Mouse (Mus musculus): ENCODE data around the gene Olfr1226. TPM values are rescaled to one million over a fixed set of nuclear protein-coding genes. Genes with fewer than 3 reads are reported as not detected.
"Not testable (repeated sequence)": the region's sequence is repeated elsewhere in the genome, so short reads cannot be mapped to it uniquely, and the experiment has no call there.

Olfr1226 gene
- 0.02 TPM in 1 of 2 replicates, not detected in the other for polyA plus RNA-seq (2012; rRNA removed)

DNA sequence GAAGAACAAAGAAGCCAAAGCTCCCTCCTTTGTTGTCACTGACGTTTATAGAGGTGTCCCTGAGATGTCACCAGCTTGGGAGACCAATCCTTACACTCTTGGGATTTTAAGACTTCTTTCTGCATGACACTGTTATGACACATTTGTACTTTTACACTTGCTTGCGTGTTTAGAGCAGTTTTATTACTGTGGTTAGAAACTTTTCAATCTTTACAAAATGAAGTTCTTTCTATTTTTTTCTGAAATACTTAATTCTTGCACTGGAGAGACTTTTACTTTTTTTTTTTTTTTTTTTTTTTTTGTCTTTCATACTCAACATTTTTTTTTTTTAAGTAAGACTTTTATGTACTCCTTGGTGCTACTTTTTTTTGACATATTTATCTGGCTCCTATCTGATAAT, at the start of gene Olfr1226:
Gene Olfr1226, minus strand, starts transcription at position 101 of the 400 bp plus-strand sequence.
- DNase-seq (ENCODE audit: extremely low spot score in 1 of 2, low spot score in 1 of 2): no peak

DNA sequence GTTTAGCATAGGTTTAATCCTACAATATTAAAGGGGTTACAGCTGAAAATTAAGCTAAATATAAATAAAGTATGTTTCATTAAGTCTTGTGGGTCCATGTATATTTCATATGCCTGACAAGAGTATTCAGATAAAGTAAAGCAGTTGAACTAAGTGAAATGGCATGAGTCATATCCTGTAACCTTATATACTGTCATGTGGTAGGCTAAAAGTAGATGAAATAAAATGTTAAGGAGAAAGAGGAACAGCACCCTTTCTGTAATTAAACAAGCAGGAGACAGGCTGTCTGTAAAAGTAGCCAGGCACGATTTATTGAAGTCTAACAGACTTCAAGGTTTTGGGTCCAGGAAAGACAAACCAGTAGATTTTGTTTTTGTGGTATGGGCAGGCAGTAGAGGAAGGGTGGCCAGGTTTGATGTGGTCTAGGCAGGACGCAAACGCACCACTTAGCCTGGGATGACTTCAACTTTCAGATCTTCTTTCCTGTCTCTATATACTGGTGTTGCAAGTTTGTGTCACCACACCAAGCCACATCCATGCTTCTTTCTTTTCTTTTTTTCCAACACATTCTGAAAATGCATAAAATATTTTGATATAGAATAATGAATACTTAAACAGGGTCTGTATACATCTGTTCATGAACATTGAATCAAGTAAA, 3.4 kb downstream of the Olfr1226 start:
- no peak for DNase-seq (ENCODE audit: extremely low spot score in 1 of 2, low spot score in 1 of 2)

DNA sequence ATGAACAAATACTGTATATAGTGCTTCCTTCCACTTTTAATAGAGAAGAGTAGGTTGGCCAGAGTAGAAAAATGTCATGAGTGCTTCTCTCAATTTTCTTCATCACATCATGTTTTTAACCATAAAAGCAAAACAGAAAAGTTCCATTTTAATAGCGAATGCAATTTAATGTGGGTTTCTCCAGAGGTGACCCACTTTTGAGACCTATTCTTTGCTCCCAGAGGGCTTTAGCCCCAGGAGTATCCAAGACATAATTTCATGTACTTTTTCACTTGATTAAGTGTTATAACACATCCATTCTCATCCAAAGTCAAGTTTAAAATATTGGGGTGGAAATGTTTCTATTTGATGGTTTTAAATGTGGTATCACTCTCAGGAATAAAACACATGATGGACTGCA, 25.3 kb downstream of the Olfr1226 start, which contains the start of gene Olfr1225:
Gene Olfr1225, minus strand, starts transcription at position 101 of the 400 bp plus-strand sequence.
- DNase-seq (ENCODE audit: extremely low spot score in 1 of 2, low spot score in 1 of 2): no peak

DNA sequence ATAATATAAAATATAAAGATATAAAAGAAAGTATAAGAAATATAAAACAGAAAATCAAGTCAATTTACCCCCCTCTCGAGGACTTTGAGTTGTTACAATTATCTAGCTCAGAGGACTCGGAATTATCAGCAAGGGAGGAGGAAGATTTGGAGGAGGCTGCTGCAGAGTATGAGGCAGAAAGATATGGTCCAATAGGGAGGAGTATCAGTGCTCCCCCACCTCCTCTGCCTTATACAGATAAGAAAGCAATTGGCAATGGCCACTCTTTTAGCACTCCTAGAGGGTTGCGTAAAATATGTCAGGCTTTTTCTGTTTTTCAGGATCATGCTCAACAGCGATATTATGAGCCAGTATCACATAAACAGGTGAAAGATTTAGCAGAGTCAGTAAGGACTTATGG, 35.1 kb downstream of the Olfr1226 start:
- not testable (repeated sequence) for DNase-seq (ENCODE audit: extremely low spot score in 1 of 2, low spot score in 1 of 2)

DNA sequence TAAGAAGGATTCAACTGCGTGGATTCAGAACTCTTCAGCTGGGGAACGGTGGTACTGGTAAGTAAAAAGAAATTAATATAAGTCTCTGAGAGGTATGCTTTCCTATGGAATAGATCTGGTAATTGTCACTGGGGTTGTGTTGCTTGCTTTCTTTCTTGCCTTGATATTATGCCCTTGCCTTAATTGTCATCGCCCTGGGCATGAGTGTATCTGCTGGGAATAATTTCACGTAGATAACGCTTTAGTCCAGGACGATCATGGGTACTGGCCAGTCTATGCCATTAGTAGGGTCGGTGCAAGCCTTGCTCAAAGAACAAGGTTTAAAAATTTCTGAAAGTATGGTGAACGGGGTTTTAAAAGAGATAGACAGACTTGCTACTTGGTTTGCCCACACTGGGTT, 35.9 kb downstream of the Olfr1226 start, which contains the start of gene Olfr1224-ps1:
Gene Olfr1224-ps1, minus strand, starts transcription at position 101 of the 400 bp plus-strand sequence.
- not testable (repeated sequence) for DNase-seq (ENCODE audit: extremely low spot score in 1 of 2, low spot score in 1 of 2)

DNA sequence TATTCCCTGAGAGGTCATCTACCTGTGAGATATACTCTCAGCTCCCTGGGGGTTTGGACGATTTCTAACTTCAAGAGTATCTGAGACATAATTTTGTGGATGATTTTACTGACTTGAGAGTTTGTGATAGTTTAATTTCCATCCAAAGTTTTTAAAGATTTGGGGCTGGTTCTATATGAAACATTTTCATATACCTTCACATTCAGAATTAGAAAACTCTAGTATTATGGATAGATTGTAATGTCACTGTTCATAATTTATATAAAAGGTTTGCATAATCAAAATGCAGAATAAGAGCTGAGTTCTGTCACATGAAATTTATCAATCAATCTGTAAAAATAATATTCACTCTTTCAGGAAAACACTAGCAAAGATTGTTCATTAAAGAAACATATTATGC, 48.4 kb downstream of the Olfr1226 start, which contains the start of gene Olfr1223:
Gene Olfr1223, minus strand, starts transcription at position 101 of the 400 bp plus-strand sequence.
- DNase-seq (ENCODE audit: extremely low spot score in 1 of 2, low spot score in 1 of 2): no peak

Other genes with a start within 250 kb of the Olfr1226 start
- not detected in 2 replicates for gene Olfr1212, start 246.1 kb downstream of the Olfr1226 start, polyA plus RNA-seq (2012; rRNA removed)
- not detected in 2 replicates for gene Gm13762, start 219.8 kb downstream of the Olfr1226 start, polyA plus RNA-seq (2012; rRNA removed)
- gene Olfr1214, start 207.4 kb downstream of the Olfr1226 start, polyA plus RNA-seq (2012; rRNA removed): not detected in 2 replicates
- gene Olfr1215, start 193.1 kb downstream of the Olfr1226 start, polyA plus RNA-seq (2012; rRNA removed): not detected in 2 replicates
- gene Olfr1216, start 181.7 kb downstream of the Olfr1226 start, polyA plus RNA-seq (2012; rRNA removed): not detected in 2 replicates
- 0.15 TPM in 1 of 2 replicates, not detected in the other for gene Olfr1217, start 168.0 kb downstream of the Olfr1226 start, polyA plus RNA-seq (2012; rRNA removed)
- not detected in 2 replicates for gene Olfr1218, start 138.9 kb downstream of the Olfr1226 start, polyA plus RNA-seq (2012; rRNA removed)
- not detected in 2 replicates for gene Olfr1219, start 116.5 kb downstream of the Olfr1226 start, polyA plus RNA-seq (2012; rRNA removed)
- not detected in 2 replicates for gene Olfr1220, start 93.2 kb downstream of the Olfr1226 start, polyA plus RNA-seq (2012; rRNA removed)
- not detected in 2 replicates for gene Olfr1221, start 82.8 kb downstream of the Olfr1226 start, polyA plus RNA-seq (2012; rRNA removed)
- not detected in 2 replicates for gene Olfr1222, start 67.0 kb downstream of the Olfr1226 start, polyA plus RNA-seq (2012; rRNA removed)
- gene Olfr1223, start 48.5 kb downstream of the Olfr1226 start, polyA plus RNA-seq (2012; rRNA removed): not detected in 2 replicates
- not detected in 2 replicates for gene Olfr1224-ps1, start 36.0 kb downstream of the Olfr1226 start, polyA plus RNA-seq (2012; rRNA removed)
- gene Olfr1225, start 25.4 kb downstream of the Olfr1226 start, polyA plus RNA-seq (2012; rRNA removed): not detected in 2 replicates
- 0.12 TPM in 1 of 2 replicates, not detected in the other for gene Olfr1228, start 54.0 kb upstream of the Olfr1226 start, polyA plus RNA-seq (2012; rRNA removed)
- not detected in 2 replicates for gene Olfr1229, start 88.0 kb upstream of the Olfr1226 start, polyA plus RNA-seq (2012; rRNA removed)
- not detected in 2 replicates for gene Olfr1230, start 97.2 kb upstream of the Olfr1226 start, polyA plus RNA-seq (2012; rRNA removed)
- gene Olfr1231, start 107.0 kb upstream of the Olfr1226 start, polyA plus RNA-seq (2012; rRNA removed): not detected in 2 replicates
- not detected in 2 replicates for gene Olfr1232, start 129.6 kb upstream of the Olfr1226 start, polyA plus RNA-seq (2012; rRNA removed)
- not detected in 2 replicates for gene Olfr1233, start 142.3 kb upstream of the Olfr1226 start, polyA plus RNA-seq (2012; rRNA removed)
- not detected in 2 replicates for gene Olfr1234, start 164.8 kb upstream of the Olfr1226 start, polyA plus RNA-seq (2012; rRNA removed)
- not detected in 2 replicates for gene Olfr1238, start 209.6 kb upstream of the Olfr1226 start, polyA plus RNA-seq (2012; rRNA removed)
- gene Olfr1239, start 220.4 kb upstream of the Olfr1226 start, polyA plus RNA-seq (2012; rRNA removed): not detected in 2 replicates
- gene Olfr1240, start 243.0 kb upstream of the Olfr1226 start, polyA plus RNA-seq (2012; rRNA removed): 0.06 TPM in 1 of 2 replicates, not detected in the other

Data from frontal cortex, adult 2 months (tissue).